Mouse (Mus musculus) liver, embryonic 14.5 days (tissue): ENCODE data around the gene Psg20. TPM values are rescaled to one million over a fixed set of nuclear protein-coding genes. Genes with fewer than 3 reads are reported as not detected.
"Not testable (repeated sequence)": the region's sequence is repeated elsewhere in the genome, so short reads cannot be mapped to it uniquely, and the experiment has no call there.

Experiments
- ATAC-seq: fragments of 200-750 bp; cut with Nextera tagmentation; 2 replicates; pipeline ENCODE4 v1.8.0; 2017; ENCODE audit warnings: moderate number of reproducible peaks, mild to moderate bottlenecking, moderate library complexity; ENCODE audit not compliant: insufficient read depth
- DNase-seq, 3 experiments: peaks; one replicate each; pipeline ENCODE4 v3.0.0-alpha.2; 2012 to 2013; ENCODE audit warnings: low read depth in 3 of 3, low spot score in 3 of 3
- H3K27ac ChIP-seq: fragments of 300-500 bp; sonication (generic); 2 replicates; pipeline ENCODE4 v1.5.1; 2014; ENCODE audit warnings: moderate library complexity, mild to moderate bottlenecking, control low read depth, inconsistent platforms
- H3K27me3 ChIP-seq: fragments of 300-500 bp; sonication (generic); 2 replicates; pipeline ENCODE4 v1.6.1; 2014; ENCODE audit warnings: mild to moderate bottlenecking, low read length, moderate library complexity; ENCODE audit not compliant: control insufficient read depth, insufficient read depth
- H3K36me3 ChIP-seq: fragments of 300-500 bp; sonication (generic); replicated peaks from 2 replicates; pipeline ENCODE4 v1.6.1; 2014; ENCODE audit warnings: low read depth; ENCODE audit not compliant: control insufficient read depth, insufficient read depth
- H3K4me1 ChIP-seq, 2 experiments: fragments of 200-500 bp in 1 of 2; fragments of 300-500 bp in 1 of 2; sonication (generic) in 1 of 2; replicated peaks; 2 replicates each; pipeline ENCODE4 v1.6.1; 2012 to 2014; ENCODE audit warnings: antibody characterized with exemption in 1 of 2, inconsistent platforms in 1 of 2, low read length in 1 of 2; ENCODE audit not compliant: control insufficient read depth in 2 of 2, insufficient read depth in 2 of 2
- H3K4me2 ChIP-seq: fragments of 300-500 bp; sonication (generic); 2 replicates; pipeline ENCODE4 v1.6.1; 2014; ENCODE audit warnings: low read depth, mild to moderate bottlenecking, control low read depth, moderate library complexity
- H3K4me3 ChIP-seq, 2 experiments: fragments of 200-500 bp in 1 of 2; fragments of 300-500 bp in 1 of 2; sonication (generic) in 1 of 2; 2 replicates each; pipeline ENCODE4 v1.5.1; 2012 to 2014; ENCODE audit warnings: low read depth in 2 of 2, low read length in 2 of 2, mild to moderate bottlenecking in 2 of 2, control low read depth in 1 of 2, inconsistent platforms in 1 of 2, moderate library complexity in 1 of 2; ENCODE audit not compliant: insufficient read depth in 1 of 2
- H3K9ac ChIP-seq: fragments of 300-500 bp; sonication (generic); replicated peaks from 2 replicates; pipeline ENCODE4 v1.6.1; 2014; ENCODE audit warnings: mild to moderate bottlenecking, control low read depth, moderate library complexity
- H3K9me3 ChIP-seq: fragments of 300-500 bp; sonication (generic); 2 replicates; pipeline ENCODE4 v1.6.1; 2016; ENCODE audit warnings: low read length, mixed read lengths; ENCODE audit not compliant: control insufficient read depth
- CTCF ChIP-seq: IDR thresholded peaks from 2 replicates; pipeline ENCODE4 v1.5.1; 2016; ENCODE audit warnings: antibody characterized with exemption, low read depth, control low read depth
- EP300 ChIP-seq: IDR thresholded peaks from 2 replicates; pipeline ENCODE4 v1.6.1; 2016; ENCODE audit warnings: antibody characterized with exemption, low read depth
- WGBS: fragments of 180-500 bp; shearing (Covaris S2); extraction: QIAGEN DNeasy Blood & Tissue Kit; methylation state at CpG from one replicate; pipeline ENCODE4 v1.1.7; 2014; ENCODE audit not compliant: insufficient replicate concordance; 5-methylcytosine and 5-hydroxymethylcytosine counted together
- polyA plus RNA-seq, 2 experiments: library from polyadenylated mRNA; depleted of rRNA in 1 of 2; stranded (reverse) in 1 of 2; unstranded in 1 of 2; fragments of >200 nt; fragmentation: Nextera tagmentation in 1 of 2; extraction: Ambion mirVana in 1 of 2; gene quantifications; 2 replicates each; pipeline versions ENCODE4 v1.2.1 to v1.2.3; 2012 to 2014

The Psg20 gene
- polyA plus RNA-seq, 2 experiments = not detected

DNA sequence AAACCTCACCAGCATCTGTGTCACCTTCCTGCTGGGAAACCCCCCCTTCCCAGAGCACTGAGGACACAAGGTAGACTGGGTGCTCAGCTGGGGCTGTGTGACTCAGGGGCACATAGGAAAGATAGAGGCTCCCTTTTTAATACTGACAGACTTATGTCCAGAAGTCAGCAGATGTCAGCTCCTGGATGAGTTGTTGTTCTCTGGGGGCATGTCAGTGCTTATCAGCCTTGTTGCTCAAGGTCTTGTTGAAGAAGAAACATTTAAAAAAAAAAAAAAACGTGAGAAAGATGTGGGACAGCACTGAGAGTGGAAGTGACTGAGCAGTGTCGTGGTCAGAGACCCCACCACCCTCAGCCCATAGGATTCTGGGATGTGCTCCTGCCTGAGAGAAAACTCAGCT lies 31.8 kb upstream of the Psg20 start, which contains the start of gene Psg22:
Gene Psg22, plus strand, starts transcription at position 301 of the 400 bp plus-strand sequence.
- Histone ChIP-seq H3K9ac (no peak within 1 kb of the TSS), H3K27me3 (no peaks in the 10 kb centered on the region), H3K4me2 (no peak within 1 kb of the TSS), H3K4me3 (no peak within 1 kb of the TSS), H3K36me3 (no peaks in the 10 kb centered on the region), H3K4me1 (no peaks in the 10 kb centered on the region), H3K9me3 (no peaks in the 10 kb centered on the region), H3K27ac (no peak within 1 kb of the TSS)
- 7% methylated on average over 2 of the region's 2 CpGs for WGBS
- DNase-seq = no peak
- no peak for ATAC-seq
- TF ChIP-seq EP300 = no peak
- TF ChIP-seq CTCF = no peak

DNA sequence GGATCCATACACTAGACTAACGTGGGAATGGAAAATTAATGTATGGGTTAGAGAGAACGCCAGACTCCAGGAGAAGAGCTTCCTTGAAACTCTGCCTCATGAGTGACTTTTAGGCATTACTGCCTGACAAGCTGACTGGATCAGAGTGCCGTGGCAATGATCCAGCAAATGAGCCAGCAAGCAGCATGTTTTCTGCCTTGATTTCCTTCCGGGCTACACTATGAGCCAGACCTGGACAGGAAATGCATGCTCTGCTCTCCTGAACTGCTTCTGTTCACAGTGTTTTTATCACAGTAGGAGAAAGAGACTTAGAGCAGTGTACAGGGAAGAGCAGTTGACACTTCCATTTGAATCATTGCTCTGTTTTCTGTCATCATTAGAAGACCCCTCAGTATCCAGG lies 29.6 kb upstream of the Psg20 start:
- WGBS = 48% methylated on average over 4 of the region's 4 CpGs
- H3K27ac ChIP-seq = no peak overlapping the region
- H3K4me3 ChIP-seq = no peak overlapping the region
- no peak overlapping the region for H3K4me2 ChIP-seq
- DNase-seq = no peak
- H3K9me3 ChIP-seq = no peaks in the 10 kb centered on the region
- no peak for ATAC-seq
- TF ChIP-seq EP300 = no peak
- TF ChIP-seq CTCF = no peak
- H3K27me3 ChIP-seq = no peaks in the 10 kb centered on the region
- H3K4me1 ChIP-seq = no peaks in the 10 kb centered on the region
- H3K36me3 ChIP-seq = no peaks in the 10 kb centered on the region
- H3K9ac ChIP-seq = no peak overlapping the region

DNA sequence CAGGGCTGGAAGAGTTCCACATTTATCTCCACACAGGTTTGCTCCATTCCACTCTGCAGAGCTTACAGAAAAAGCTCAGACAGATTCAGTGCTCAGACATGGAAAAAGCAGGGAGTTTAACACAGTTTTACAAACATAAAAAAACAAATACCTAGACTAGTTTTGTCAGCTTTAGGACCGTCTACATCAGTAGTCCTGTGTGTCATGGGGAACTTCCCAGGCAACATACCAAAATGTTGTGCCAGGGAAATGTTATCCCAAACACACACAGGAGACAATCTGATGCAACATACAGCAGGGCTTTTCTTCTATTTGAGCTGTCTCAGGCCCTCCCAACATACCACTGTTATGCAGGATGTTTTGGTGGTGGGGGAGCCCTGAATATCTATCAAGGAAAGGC lies 24.9 kb upstream of the Psg20 start:
- Histone ChIP-seq H3K4me2 (no peak overlapping the region), H3K9me3 (no peaks in the 10 kb centered on the region), H3K4me3 (no peak overlapping the region), H3K36me3 (no peaks in the 10 kb centered on the region), H3K27ac (no peak overlapping the region), H3K4me1 (no peaks in the 10 kb centered on the region), H3K27me3 (no peaks in the 10 kb centered on the region), H3K9ac (no peak overlapping the region)
- no peak for ATAC-seq
- TF ChIP-seq CTCF = no peak
- TF ChIP-seq EP300 = no peak
- 36% methylated on average over 1 of the region's 1 CpGs for WGBS
- DNase-seq = no peak

DNA sequence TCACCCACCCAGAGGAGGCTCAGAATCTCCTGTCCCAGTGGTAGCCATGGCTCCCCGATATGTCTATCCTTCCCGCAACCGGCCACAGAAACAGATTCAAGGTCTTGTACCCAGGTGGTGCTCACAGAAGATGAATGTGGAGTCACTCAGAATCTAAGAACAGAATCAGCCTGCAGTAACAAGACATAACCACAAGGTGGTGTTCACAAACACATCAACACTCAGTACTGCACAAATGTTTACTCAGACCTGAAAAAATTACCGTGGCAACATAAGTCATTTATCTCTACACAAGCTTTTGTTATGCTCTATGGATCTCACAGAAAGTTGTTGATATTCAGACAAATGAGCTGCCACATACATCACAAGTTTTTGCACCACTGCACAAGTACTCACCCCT lies 24.3 kb upstream of the Psg20 start:
- not testable (repeated sequence) for H3K4me2 ChIP-seq, H3K27me3 ChIP-seq, H3K27ac ChIP-seq, ATAC-seq, DNase-seq, H3K4me1 ChIP-seq, H3K4me3 ChIP-seq, H3K9ac ChIP-seq, H3K9me3 ChIP-seq, H3K36me3 ChIP-seq
- TF ChIP-seq CTCF = peak; percentile 31; the same call in 1 of the 2 replicates
- WGBS = 52% methylated on average over 4 of the region's 4 CpGs

DNA sequence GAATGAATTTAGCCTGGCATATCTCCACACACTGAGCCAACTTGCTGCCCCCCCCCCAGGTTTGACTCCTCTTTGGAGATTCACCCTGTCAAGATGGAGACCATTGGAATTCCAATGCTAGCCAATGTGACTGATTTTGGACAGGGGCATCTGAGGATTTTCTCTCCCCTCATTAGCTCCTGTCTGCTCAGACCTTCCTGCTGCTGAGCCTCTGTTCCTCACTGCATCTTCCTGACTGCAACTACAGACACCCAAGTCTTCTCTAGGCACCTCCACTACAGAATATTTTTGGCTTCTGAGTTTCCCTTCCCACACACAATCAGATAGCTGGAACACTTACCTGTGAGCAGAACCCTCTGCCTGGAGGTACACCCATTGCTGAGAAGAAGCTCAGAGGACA lies 399 bp downstream of the Psg20 start:
- DNase-seq = no peak
- no peak for TF ChIP-seq EP300
- TF ChIP-seq CTCF = no peak
- ATAC-seq = no peak
- no peak overlapping the region for H3K4me3 ChIP-seq
- no peaks in the 10 kb centered on the region for H3K9me3 ChIP-seq
- no peaks in the 10 kb centered on the region for H3K4me1 ChIP-seq
- H3K4me2 ChIP-seq = no peak overlapping the region
- no peaks in the 10 kb centered on the region for H3K36me3 ChIP-seq
- no peaks in the 10 kb centered on the region for H3K27me3 ChIP-seq
- no peak overlapping the region for H3K9ac ChIP-seq
- H3K27ac ChIP-seq = no peak overlapping the region
